Mouse (Mus musculus) left cerebral cortex, adult 11 months (tissue): ENCODE measurements around the gene Cpeb3.

Source experiments
- DNase-seq: peaks from one replicate; pipeline ENCODE4 v3.0.0; 2022; ENCODE audit warnings: low spot score

Cpeb3 gene

DNA sequence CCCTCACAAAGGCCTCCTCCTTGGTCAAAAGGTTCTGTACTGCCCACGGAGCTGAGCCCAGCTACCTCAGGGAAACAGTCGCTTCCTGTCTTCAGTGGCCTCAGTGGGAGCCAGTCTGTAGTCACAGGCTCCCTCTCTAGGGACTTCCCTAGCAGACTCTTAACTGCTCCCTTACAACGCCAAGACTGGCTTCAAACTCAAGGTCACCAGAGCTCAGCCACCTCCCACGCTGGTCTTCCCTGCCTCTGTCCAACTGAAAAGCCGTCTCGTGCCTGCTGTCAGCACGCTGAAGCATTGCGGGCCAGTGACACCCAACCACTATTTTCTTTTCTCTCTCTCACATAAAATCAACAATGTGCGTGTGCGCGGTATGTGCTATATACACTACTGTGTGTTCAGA lies 182.0 kb downstream of the Cpeb3 start:
- DNase-seq = no peak

DNA sequence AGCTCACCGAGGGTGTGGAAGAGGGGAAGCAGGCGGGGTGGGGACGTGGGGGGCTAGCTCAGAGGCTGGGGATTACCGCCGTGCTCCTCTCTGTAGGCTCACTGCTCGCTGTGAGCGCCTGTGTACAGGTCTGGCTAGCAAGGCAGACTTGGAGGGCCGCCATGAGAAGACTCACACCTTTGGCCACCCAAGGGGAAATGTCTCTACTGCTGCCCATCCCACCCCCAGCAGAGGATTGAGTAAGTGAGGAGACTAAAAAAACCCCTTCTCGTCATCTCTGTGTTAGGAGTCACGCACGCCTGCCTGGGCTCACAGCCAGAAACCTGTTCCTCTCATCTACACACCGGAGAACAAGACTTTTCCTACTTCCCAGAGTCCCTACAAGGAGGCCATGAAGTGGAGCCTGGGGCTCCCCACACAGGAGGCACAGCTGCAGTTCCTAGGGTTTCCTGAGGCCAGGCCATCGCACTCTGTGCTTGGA lies 182.5 kb downstream of the Cpeb3 start:
- DNase-seq = no peak

DNA sequence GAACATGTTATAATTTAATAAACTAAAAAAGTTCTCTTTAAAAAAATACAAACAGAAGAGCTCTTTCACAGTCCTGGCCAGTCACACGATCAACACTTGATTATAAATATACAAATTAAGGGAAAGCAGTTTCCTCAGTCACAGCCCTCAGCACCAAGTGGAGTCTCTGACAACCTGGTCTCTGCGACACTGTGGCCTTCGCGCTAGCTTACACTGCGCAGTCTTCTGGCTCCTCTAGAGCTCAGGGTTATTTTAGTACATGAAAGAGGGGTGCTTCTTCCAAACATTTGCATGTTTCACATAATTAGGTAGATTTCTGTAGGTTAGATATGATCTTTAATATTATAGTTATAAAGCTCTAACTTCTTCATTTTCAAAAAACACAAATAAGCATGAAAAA lies 186.3 kb downstream of the Cpeb3 start:
- DNase-seq = no peak

DNA sequence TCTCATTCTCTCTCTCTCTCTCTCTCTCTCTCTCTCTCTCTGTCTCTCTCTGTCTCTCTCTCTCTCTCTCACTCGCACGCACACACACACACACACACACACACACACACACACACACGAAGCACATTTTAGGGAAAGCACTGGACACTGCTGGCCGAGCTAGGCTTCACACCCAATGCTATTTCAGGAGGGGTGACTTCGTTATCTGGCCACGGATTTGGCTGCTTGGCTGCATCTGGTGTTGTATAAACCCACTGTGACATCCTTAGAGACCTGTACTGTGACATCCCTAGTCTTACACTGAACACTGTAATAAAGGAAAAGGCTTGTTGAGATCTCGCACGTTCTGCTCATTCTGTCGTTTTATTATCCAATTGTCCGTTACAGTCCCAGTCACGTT lies 187.4 kb downstream of the Cpeb3 start:
- DNase-seq = no peak

DNA sequence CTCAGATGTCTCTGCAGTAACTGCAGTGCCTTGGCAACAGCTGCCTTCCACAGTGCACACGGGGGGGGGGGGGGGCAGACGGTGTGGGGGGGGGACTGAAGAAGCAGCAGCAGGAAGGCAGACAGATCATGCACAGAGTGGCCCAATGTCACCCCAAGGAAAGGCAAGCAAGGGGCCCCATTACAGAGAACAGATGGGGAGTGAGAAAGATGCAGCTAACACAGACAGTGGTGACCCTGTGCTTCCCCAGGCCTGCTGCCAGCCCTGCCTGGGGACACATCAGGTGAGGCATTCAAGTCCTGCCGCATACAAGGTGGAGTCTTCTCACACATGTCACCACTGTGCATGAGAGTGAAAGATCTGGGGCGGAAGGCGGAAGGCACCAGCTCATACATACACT lies 187.9 kb downstream of the Cpeb3 start:
- no peak for DNase-seq

DNA sequence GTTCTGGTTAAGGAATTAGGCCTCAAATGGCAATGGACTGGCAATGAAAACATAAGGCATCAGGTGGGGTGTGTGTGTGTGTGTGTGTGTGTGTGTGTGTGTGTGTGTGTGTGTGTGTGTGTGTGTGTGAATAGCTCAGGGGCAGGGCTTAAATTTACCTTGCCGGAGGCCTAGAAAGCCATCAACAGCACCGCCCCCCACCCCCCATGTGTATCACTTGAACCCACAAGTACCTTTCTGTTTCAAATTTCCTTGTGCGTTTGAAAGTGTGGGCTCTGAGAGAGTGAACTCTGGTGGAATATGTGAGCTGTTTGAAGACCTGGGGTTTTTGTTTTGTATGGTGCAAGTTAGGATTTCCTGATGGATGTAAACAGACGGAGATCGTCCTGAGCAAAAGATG lies 189.5 kb downstream of the Cpeb3 start:
- no peak for DNase-seq

DNA sequence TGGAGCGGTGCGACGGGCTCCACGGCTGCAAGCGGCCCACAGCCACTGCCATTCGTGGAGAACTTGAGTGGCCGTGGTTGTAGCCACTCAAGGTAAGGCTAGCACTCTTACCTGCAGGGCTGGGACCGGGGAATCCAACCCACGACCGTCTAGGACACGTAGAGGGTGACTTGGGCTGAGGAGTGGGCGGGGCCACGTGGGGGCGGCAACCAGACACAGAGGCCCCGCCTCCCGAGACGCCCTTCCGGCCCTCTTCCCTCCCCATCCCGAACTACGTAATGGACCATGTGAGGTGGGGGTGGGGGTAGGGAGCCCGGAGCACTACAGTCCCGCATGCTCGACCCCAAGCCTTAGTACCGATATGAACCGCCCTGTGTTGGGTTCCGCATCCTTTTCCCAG lies 190.0 kb downstream of the Cpeb3 start:
- no peak for DNase-seq

DNA sequence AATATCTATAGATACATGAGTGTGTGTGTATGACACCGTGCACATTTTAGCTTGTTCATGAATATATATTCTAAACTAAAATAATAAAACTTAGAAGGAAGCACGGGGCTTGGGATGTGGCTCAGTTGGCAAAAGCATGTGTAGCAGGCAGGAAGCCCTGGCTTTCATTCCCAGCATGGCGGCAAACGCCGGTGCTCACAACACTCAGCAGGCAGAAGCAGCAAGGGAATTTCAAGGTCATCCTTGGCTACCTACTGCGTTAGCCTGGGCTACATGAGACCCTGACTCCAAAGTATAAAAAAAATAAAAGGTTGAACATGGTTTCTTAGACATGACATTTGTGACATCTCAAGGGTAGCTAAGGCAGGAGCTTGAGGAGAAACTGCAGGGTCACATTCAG lies 191.5 kb downstream of the Cpeb3 start:
- no peak for DNase-seq

DNA sequence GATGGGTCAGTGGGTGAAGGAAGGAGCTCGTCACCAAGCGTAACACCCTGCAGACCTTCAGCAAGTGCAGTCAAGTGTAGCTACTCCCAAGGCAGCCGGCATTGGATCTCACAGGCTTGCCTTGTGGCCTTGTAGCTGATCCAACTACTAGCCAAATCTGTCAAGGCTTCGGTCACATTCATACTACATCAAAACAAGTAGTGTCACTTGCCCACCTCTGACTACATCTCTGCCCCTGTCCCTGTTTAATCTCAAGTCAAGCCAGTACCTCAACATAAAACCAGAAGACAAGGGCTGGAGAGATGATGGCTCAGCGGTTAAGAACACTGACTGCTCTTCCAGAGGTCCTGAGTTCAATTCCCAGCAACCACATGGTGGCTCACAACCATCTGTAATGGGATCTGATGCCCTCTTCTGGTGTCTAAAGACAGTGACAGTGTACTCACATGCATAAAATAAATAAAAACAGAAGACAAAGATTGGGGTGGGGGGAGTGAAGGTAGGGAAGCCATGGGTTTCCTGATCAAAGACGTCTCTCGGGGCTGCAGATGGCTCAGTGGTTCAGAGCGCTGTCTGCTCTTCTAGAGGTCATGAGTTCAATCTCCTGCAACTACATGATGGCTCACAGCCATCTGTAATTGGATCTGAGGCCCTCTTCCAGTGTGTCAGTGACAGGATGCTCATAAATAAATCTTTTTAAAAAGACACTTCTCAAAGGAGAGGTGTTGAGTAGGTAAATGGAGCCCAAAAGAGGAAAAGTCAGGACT lies 194.0 kb downstream of the Cpeb3 start:
- no peak for DNase-seq

DNA sequence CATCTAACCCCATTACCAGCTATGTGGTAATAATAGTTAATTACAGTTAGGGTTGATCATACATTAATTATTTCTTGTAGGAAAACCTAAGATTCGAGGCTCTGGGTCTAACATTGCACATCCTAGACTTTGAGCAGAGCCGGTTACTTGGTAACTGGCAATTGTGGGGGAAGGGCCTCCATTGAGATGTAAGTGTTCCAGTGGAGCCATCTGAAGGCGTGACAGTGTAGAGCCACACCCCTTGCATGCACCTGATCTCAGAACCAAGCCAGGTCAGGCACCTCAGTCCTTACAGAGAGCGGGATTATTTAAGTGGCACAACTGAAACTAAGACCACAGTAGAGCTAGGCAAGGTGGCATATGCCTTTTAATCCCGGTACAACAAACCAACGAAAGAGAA lies 194.9 kb downstream of the Cpeb3 start:
- DNase-seq = no peak

DNA sequence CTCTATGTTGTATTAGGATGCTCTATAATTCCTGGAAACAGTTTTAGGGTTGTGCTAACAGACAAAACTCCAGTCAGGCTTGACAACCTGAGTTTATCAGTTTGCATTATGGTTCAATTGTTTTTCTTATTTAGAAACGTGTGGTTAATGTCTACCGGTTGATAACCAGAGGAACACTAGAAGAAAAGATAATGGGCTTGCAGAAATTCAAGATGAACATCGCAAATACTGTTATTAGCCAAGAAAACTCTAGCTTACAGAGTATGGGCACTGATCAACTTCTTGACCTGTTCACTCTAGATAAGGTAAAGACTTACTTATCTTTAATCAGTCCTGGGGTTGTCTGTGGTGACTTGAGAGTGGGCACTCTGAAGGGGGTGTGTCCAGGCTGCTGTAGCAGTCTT lies 198.5 kb downstream of the Cpeb3 start:
- DNase-seq = no peak

DNA sequence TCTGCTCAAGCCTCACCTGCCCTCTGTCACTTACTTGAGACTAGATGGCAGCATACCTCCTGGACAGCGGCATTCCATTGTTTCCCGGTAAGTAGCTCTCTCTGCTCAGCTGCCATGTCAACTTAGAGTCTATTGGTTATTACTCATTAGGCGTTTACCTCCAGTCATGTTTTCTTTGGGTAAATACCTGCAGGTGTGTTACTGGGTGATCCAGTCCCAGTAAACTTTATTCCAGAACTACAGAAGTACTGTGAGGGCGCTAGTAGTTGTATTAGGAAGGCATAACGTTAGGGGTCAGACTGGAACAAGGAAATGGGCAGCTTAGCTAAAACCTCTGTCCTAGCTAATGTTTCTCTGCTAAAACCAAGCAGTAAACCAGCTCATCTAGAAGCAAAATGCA lies 203.8 kb downstream of the Cpeb3 start:
- DNase-seq = no peak
